Mouse (Mus musculus): ENCODE measurements around the gene Crabp2. TPM values are rescaled to one million over a fixed set of nuclear protein-coding genes. Genes with fewer than 3 reads are reported as not detected.
A peak's percentile ranks its signal among the peaks of the same experiment; 100 is the strongest.

The Crabp2 gene
- total and polyA plus RNA-seq, 2 experiments from 2014 or later, result 28.6 to 46.3 TPM

DNA sequence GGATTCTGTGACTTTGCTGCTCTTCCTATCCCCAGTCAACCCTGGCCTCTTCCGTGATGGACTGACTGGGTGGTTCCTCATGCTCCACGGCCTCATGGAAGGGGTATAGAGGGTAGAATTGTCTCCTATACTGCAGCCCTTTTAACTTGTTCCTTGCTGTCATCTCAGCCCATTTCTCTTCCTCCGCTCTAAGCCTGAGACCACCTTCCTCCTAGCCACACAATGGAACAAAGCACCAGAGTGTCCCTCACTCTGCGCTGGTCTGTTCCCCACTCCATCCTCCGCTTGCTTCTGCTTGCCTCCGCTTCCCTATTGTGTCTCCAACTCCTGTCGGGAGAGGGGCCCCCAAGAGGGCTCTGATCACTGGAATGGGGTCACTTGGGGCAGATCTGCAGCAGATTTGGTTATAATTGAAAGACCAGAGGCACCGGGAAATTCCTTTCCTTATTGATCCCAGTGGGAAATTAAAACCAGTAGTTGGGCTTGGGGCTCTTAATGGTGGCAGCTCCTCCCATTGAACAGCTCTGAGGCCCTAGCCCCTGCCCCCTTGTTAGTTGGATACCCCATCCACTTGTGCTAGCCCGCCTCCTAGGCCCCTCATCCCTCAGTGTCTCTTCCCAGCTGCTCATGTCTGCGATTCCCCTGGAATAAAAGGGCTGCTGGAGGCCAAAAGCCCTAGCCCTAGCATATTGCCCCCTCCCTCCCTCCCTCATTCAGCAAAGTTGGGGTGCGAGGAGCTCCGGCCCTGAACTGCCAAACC is 2.5 kb upstream of the Crabp2 start:
- peaks cover 15% of the 10 kb centered on the region; the same call in 1 of the 2 replicates for H3K36me3 ChIP-seq (ENCODE audit: insufficient read depth, low read length)
- no peaks in the 10 kb centered on the region; the same call in 1 of the 2 replicates for H3K27me3 ChIP-seq (ENCODE audit: insufficient read depth, low read length)
- no peak overlapping the region for H3K9ac ChIP-seq (replicated peaks; ENCODE audit: low read length)
- DNase-seq (ENCODE audit: low spot score), result no peak
- TF ChIP-seq CTCF (IDR thresholded peaks at IDR 0.05; ENCODE audit: low read depth), result no peak
- ATAC-seq, result no peak
- H3K4me3 ChIP-seq (ENCODE audit: low read length), result no peak overlapping the region
- no peak overlapping the region for H3K27ac ChIP-seq
- no peaks in the 10 kb centered on the region for H3K9me3 ChIP-seq (ENCODE audit: low read length)
- no peak overlapping the region for H3K4me2 ChIP-seq (ENCODE audit: low read depth, low read length)
- peaks cover 19% of the 10 kb centered on the region for H3K4me1 ChIP-seq (ENCODE audit: insufficient read depth, low read length)
- WGBS, result 38% methylated on average over 12 of the region's 12 CpGs

DNA sequence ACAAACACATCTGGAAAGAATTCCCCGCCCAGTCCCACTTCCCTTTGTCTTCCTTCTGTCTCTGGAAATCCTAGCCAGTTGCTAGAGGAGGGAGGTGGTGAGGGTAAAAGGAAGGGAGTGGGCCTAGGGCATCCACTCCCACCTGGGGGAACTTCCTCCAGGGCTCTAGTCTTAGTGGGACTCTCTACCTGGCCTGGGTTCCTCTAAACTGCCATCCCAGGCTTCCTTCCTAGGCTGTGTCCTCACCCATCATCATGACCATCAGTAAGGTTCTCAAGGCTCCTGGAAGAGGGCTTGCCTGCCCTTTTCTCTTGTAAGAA is 2.0 kb upstream of the Crabp2 start:
- Histone ChIP-seq H3K4me1 (ENCODE audit: insufficient read depth, low read length) (peaks cover 19% of the 10 kb centered on the region), H3K27me3 (ENCODE audit: insufficient read depth, low read length) (no peaks in the 10 kb centered on the region; the same call in 1 of the 2 replicates), H3K27ac (no peak overlapping the region), H3K4me3 (ENCODE audit: low read length) (no peak overlapping the region), H3K36me3 (ENCODE audit: insufficient read depth, low read length) (peaks cover 10% of the 10 kb centered on the region; the same call in 1 of the 2 replicates), H3K9me3 (ENCODE audit: low read length) (no peaks in the 10 kb centered on the region), H3K9ac (replicated peaks; ENCODE audit: low read length) (no peak overlapping the region), H3K4me2 (ENCODE audit: low read depth, low read length) (no peak overlapping the region)
- ATAC-seq (no peak), DNase-seq (ENCODE audit: low spot score) (no peak)
- no peak for TF ChIP-seq CTCF (IDR thresholded peaks at IDR 0.05; ENCODE audit: low read depth)
- WGBS, result 40% methylated on average over 1 of the region's 1 CpGs

DNA sequence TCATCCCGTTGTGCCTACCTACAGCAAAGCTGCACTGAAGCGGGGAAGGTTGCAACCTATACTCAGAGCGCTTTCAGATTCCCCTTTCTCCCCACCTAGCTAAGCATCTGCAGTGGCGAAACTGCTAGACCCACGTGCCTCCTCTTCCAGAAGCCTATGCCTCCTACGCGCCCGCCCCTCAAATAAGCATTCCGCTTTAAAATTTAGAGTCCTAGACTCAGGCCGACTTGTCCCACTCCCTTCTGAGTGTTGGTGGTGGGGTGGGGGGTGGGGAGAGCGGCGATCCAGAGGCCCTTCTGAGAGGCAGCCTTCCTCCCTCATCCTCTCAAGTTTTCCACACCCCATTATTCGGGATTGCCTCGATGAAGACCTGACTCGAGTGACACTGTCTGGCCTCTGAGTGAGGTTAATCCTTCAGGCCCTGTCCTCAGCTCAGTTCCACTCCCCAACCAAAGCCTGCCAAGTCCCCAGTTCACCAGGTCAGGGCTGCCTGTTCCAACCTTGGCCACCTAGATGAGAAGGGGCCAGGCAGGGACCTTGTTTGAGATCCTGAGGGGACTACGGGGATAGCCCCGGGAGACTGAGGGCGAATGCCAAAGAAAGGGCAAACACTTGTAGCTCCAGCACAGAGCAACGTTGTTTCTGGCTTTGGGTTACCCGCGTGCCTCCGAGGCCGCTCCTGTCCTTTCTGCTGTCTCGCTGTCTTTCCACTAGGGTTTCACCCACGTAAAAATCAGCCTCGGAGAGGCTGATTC is 1.2 kb upstream of the Crabp2 start:
- Histone ChIP-seq H3K27ac (no peak overlapping the region), H3K9ac (replicated peaks; ENCODE audit: low read length) (0 out of 2 replicates have a peak overlapping the region, but pooled peaks have one; percentile 5), H3K36me3 (ENCODE audit: insufficient read depth, low read length) (peaks cover 2% of the 10 kb centered on the region; the same call in 1 of the 2 replicates), H3K4me3 (ENCODE audit: low read length) (peak overlapping the region; percentile 32), H3K4me2 (ENCODE audit: low read depth, low read length) (peak overlapping the region; percentile 60), H3K9me3 (ENCODE audit: low read length) (no peaks in the 10 kb centered on the region), H3K27me3 (ENCODE audit: insufficient read depth, low read length) (no peaks in the 10 kb centered on the region; the same call in 1 of the 2 replicates), H3K4me1 (ENCODE audit: insufficient read depth, low read length) (peaks cover 19% of the 10 kb centered on the region)
- DNase-seq (ENCODE audit: low spot score) (no peak), ATAC-seq (0 out of 2 replicates have a peak, but pooled peaks have one; percentile 2)
- 8% methylated on average over 26 of the region's 26 CpGs for WGBS
- TF ChIP-seq CTCF (IDR thresholded peaks at IDR 0.05; ENCODE audit: low read depth), result no peak

DNA sequence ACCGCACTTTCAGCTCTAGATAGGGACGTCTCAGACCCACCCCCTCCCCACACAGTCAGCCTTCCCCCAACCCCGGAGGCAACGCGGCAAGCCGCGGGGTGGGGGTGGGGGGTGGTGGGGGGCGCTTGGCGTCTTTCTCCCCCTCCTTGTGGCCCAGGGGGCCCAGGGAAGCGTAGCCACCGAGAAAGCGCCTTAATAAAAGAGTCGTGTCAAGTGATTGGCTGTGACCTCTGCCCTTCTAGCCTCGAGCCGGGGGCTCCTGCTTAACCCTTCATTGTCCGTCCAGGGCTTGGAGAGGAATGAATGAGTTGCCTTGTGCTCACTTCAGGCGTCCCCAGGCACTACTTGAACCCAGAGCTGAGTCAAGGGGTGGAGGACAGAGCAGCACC is 661 bp upstream of the Crabp2 start:
- WGBS, result under 1% methylated on average over 17 of the region's 17 CpGs
- peak overlapping the region; percentile 32 for H3K4me3 ChIP-seq (ENCODE audit: low read length)
- H3K27ac ChIP-seq, result no peak overlapping the region
- TF ChIP-seq CTCF (IDR thresholded peaks at IDR 0.05; ENCODE audit: low read depth), result no peak
- no peaks in the 10 kb centered on the region for H3K9me3 ChIP-seq (ENCODE audit: low read length)
- 0 out of 2 replicates have a peak overlapping the region, but pooled peaks have one; percentile 5 for H3K9ac ChIP-seq (replicated peaks; ENCODE audit: low read length)
- no peaks in the 10 kb centered on the region; the same call in 1 of the 2 replicates for H3K27me3 ChIP-seq (ENCODE audit: insufficient read depth, low read length)
- peaks cover 22% of the 10 kb centered on the region for H3K4me1 ChIP-seq (ENCODE audit: insufficient read depth, low read length)
- peak overlapping the region; percentile 60 for H3K4me2 ChIP-seq (ENCODE audit: low read depth, low read length)
- no peaks in the 10 kb centered on the region for H3K36me3 ChIP-seq (ENCODE audit: insufficient read depth, low read length)
- DNase-seq (ENCODE audit: low spot score) (no peak), ATAC-seq (peak; percentile 21; the same call in 1 of the 2 replicates)

DNA sequence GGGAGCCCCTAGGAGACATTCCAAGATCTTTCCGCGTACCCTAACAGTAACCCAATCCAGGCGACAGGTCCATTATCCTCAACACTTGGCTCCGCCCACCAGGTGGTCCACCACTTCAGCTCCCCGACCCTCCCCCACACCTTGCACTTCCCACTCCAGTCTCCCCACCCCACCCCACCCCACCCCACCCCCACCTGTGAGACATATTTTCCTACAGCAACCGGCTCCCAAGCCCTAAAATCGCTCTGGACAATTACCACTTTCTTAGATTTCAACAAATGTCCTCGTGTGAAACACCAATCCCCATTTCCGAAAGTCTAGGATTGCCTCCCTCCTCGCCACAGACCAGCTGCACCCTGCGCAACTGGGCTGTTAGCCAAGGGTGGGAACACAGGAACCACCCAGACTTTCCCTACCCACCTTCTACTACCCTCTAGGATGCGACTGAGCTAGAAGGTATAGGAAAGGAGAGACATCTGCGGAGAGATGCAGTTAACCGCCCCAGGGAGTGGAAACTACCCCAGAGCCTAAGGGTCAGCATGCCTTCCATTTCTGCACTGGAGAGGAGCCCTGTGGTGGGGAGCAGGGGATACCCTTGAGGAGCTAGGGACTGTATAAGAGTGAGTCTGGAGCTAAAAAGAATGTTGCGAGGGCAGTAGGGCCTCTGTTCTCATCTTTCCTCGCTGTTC is 944 bp downstream of the Crabp2 start:
- Histone ChIP-seq H3K27ac (no peak overlapping the region), H3K27me3 (ENCODE audit: insufficient read depth, low read length) (no peaks in the 10 kb centered on the region; the same call in 1 of the 2 replicates), H3K4me1 (ENCODE audit: insufficient read depth, low read length) (peaks cover 22% of the 10 kb centered on the region), H3K4me3 (ENCODE audit: low read length) (no peak overlapping the region), H3K9me3 (ENCODE audit: low read length) (no peaks in the 10 kb centered on the region), H3K4me2 (ENCODE audit: low read depth, low read length) (peak overlapping the region; percentile 60), H3K9ac (replicated peaks; ENCODE audit: low read length) (no peak overlapping the region), H3K36me3 (ENCODE audit: insufficient read depth, low read length) (no peaks in the 10 kb centered on the region)
- no peak for ATAC-seq
- 22% methylated on average over 16 of the region's 16 CpGs for WGBS
- no peak for DNase-seq (ENCODE audit: low spot score)
- no peak for TF ChIP-seq CTCF (IDR thresholded peaks at IDR 0.05; ENCODE audit: low read depth)

DNA sequence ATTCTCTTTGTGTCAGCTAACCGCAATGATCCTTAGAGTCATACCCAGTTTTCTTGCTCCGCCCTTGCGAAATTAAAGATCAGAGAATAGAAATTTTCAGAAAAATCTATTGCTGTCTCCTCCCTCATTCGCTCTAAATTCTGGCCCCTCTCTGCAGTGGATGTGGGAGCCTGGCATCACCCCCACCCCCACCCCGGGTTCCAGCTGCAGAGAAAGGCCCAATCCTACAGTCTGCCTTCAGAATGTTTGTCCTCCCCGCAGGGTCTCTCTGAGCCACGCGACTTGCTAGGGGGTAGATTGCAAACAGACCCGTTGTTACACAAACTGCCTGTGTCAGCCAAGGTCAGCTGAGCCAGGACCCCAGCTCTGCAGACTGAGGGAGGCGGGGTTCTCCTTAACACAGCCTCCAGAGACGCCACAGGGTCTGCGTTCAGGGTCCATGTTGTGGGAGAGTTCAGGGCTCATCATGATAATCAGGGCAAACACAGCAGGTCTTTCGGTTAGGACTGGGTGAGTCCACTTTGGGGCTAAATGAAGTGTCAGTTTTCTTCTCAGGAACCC is 1.6 kb downstream of the Crabp2 start:
- no peak overlapping the region; the same call in 1 of the 2 replicates for H3K4me2 ChIP-seq (ENCODE audit: low read depth, low read length)
- no peak for DNase-seq (ENCODE audit: low spot score)
- 20% methylated on average over 13 of the region's 13 CpGs for WGBS
- no peak overlapping the region for H3K27ac ChIP-seq
- H3K36me3 ChIP-seq (ENCODE audit: insufficient read depth, low read length), result no peaks in the 10 kb centered on the region
- no peaks in the 10 kb centered on the region; the same call in 1 of the 2 replicates for H3K27me3 ChIP-seq (ENCODE audit: insufficient read depth, low read length)
- ATAC-seq, result no peak
- H3K9ac ChIP-seq (replicated peaks; ENCODE audit: low read length), result no peak overlapping the region
- peaks cover 22% of the 10 kb centered on the region for H3K4me1 ChIP-seq (ENCODE audit: insufficient read depth, low read length)
- no peak overlapping the region for H3K4me3 ChIP-seq (ENCODE audit: low read length)
- no peaks in the 10 kb centered on the region for H3K9me3 ChIP-seq (ENCODE audit: low read length)
- TF ChIP-seq CTCF (IDR thresholded peaks at IDR 0.05; ENCODE audit: low read depth), result no peak

All from hindbrain, postnatal 0 days (tissue).